Mouse (Mus musculus): ENCODE data around the gene Klhl33.
"Not testable (repeated sequence)": the region's sequence is repeated elsewhere in the genome, so short reads cannot be mapped to it uniquely, and the experiment has no call there.

The Klhl33 gene

DNA sequence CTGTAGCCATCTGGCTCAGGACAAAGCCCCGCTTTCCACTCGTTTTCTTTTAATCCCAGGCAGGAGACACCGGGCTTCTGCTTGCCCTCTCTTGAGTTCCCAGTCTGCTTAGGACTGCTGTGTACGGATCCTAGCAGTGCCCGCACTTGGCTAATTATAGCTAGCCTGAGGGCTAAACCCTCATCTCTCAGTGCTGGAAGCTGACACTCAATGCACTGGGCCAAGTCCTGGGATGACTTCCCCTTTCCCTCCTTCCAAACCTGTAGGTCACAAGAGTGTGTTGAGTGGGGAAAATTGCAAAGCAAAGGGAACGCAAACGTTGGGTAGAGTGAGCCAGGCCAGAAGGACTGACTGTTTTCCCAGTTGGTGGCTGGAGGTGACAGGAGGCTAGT lies at the start of gene Klhl33:
Gene Klhl33, minus strand, starts transcription at position 134 of the 392 bp plus-strand sequence.
- DNase-seq (ENCODE audit: extremely low read depth, low read depth, low spot score): no peak

DNA sequence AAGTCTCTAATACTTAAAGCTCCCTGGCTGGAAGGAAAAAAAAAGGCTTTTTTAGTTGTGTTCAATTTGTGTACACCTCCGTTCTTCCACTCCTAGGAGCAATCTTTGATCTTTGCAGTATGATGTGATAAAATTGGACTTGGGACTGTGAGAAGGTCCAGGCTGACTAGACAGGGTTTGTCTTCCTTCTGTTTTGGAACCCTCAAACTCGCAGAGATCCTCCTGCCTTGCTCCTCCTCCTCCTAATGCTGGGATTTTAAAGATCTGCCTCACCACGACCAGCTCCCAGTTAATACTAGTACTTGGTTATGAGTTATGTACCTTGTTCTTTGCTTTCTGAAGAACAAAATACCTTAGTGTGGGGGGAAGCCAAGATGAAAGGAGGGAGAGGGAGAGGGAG lies 48.2 kb upstream of the Klhl33 start:
- not testable (repeated sequence) for DNase-seq (ENCODE audit: extremely low read depth, low read depth, low spot score)

DNA sequence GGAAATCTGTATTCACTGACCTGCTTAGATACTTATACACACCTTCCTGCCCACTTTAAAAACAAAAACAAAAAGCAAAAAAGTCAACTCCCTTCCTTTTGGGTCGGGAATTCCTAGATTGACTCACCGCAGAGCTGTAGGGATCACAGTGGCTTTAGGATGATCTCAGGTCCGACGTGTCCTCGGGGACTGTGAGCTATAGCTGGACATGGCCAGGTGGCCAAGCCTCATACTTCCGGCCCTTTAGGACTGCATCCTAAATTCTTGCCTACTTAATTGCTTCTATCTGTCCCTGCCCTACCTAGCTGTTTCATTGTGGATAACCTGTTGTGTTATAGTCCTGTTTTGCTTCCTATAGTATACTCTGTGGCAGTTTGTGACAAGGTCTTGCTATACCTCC lies 47.8 kb upstream of the Klhl33 start:
- not testable (repeated sequence) for DNase-seq (ENCODE audit: extremely low read depth, low read depth, low spot score)

DNA sequence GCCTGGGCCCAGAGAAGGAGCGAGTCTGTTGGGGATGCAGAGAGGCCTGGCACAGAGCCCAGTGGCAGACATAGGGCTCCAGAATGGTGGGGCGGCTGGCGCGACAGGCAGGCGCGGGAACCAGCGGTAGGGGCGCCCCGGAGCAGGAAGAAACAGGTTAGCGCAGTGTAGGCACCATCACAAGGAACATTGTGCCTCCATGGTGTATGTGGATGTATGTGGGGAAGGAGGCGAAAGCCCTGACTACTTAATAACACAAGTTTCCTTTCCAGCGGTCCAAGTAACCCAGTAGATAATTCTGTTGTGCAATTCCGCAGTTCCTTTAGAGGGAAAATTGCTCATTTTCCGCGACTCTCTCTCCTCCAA lies 47.3 kb upstream of the Klhl33 start:
- DNase-seq (ENCODE audit: extremely low read depth, low read depth, low spot score): not testable (repeated sequence)

DNA sequence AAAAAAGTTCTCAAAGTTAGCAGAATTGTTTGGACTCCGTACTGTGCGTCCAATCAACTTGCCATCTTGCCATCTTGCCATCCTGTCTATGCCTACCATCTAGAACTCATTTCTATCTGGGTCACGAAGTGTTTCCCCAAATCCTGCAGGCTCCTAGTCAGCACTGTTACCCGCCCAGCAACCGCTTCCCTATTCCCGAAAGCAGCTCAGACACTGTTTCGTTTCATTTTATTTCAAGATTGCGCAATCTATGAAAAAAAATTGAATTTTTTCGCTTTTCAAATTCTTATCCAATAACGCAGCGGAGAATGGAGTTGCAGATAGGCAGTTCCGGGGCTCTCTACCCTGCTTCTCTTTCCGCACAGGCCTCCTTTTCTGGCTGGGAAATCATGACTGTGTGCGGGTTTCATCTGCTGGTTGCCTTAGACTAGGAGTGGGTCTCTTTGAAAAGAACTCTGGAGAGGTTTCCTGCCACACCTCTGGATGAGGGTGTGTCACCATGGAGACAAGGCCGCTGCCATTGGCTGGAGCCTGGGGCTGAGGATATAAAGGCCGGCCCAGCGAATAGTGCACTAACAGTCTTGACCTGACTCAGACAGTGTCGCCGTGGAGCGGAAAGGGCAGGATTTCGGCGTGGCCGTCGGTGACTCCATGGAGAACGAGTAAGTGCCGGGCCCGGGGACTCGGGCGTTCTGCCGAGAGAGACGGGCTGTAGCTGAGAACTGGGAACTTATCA lies 46.8 kb upstream of the Klhl33 start, which contains the start of gene Gm49342:
Gene Gm49342, plus strand, starts transcription at position 586 of the 736 bp plus-strand sequence.
- no peak for DNase-seq (ENCODE audit: extremely low read depth, low read depth, low spot score)

DNA sequence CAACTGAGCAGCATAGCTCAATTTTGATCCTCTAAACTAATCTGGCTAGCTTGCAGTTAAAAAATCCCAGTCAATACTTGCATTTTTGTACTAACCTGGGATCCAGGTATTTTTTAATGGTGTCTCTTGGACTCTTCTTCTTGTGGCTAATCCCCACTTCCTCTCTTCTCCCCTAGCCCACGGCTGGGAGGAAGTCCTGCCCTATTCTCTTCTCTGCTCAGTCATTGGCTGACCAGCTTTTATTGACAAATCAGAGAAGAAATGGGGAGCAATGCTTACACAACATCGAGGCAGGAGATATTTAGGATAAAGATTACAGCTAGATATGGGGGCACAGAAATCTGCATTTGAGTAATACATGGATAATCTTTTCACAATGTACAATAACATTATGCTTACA lies 41.6 kb upstream of the Klhl33 start:
- no peak for DNase-seq (ENCODE audit: extremely low read depth, low read depth, low spot score)

- DNase-seq (ENCODE audit: extremely low read depth, low read depth, low spot score): no peak
Observed at GRCm38 (mm10) chr14:50938119-50938908, 41.0 kb upstream of the Klhl33 start.

GRCm38 (mm10) chr14:50936649-50937048 lies 39.3 kb upstream of the Klhl33 start:
- DNase-seq (ENCODE audit: extremely low read depth, low read depth, low spot score): no peak

- DNase-seq (ENCODE audit: extremely low read depth, low read depth, low spot score): no peak
Observed at GRCm38 (mm10) chr14:50931493-50932020, 34.2 kb upstream of the Klhl33 start.

DNA sequence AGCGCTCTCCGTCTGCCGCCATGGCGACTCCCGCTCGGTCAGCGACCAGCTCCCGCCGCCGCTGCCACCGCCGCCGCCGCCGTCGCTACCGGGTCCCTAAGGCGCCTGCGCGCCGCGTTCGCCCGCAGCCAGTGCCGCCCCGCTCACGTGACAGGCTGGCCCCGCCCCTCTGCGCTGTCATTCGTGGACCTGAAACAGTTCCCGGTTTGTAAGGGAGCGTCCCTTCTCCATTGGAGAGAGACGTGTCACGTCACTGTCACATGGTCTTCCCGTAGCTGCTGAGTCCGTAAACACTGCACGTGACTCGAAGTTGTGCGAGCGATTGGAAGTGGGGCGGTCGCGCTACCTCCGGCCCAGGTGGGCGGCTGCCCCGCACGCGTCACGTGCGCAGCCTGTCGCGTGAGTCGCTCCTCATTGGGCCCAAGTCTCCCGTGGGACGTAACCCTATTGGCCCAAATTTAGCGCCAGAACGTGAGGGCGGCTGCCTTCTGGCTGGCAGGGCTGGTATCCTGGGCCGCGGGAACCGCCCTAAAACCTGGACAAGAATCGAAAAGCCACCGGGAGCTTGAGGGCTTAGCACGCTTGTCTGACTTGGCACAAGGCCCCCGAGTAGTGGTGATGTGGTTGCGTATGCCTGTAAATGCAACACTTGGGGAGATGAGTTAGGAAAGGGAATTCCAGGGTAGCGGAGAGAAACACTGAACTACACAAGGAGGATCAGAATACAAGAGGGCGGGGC lies 33.6 kb upstream of the Klhl33 start, which contains the start of the genes Pip4p1 and Pnp:
Gene Pip4p1, minus strand, starts transcription at position 103 of the 739 bp plus-strand sequence.
Gene Pnp, plus strand, starts transcription at position 329 of the 739 bp plus-strand sequence.
- DNase-seq (ENCODE audit: extremely low read depth, low read depth, low spot score): peak; percentile 98

GRCm38 (mm10) chr14:50930377-50930753 lies 33.1 kb upstream of the Klhl33 start:
- DNase-seq (ENCODE audit: extremely low read depth, low read depth, low spot score): no peak

- no peak for DNase-seq (ENCODE audit: extremely low read depth, low read depth, low spot score)
Observed at GRCm38 (mm10) chr14:50929951-50930350, 32.6 kb upstream of the Klhl33 start.

GRCm38 (mm10) chr14:50927366-50927765 lies 30.1 kb upstream of the Klhl33 start:
- no peak for DNase-seq (ENCODE audit: extremely low read depth, low read depth, low spot score)

- no peak for DNase-seq (ENCODE audit: extremely low read depth, low read depth, low spot score)
Observed at GRCm38 (mm10) chr14:50925111-50925920, 28.0 kb upstream of the Klhl33 start.

DNA sequence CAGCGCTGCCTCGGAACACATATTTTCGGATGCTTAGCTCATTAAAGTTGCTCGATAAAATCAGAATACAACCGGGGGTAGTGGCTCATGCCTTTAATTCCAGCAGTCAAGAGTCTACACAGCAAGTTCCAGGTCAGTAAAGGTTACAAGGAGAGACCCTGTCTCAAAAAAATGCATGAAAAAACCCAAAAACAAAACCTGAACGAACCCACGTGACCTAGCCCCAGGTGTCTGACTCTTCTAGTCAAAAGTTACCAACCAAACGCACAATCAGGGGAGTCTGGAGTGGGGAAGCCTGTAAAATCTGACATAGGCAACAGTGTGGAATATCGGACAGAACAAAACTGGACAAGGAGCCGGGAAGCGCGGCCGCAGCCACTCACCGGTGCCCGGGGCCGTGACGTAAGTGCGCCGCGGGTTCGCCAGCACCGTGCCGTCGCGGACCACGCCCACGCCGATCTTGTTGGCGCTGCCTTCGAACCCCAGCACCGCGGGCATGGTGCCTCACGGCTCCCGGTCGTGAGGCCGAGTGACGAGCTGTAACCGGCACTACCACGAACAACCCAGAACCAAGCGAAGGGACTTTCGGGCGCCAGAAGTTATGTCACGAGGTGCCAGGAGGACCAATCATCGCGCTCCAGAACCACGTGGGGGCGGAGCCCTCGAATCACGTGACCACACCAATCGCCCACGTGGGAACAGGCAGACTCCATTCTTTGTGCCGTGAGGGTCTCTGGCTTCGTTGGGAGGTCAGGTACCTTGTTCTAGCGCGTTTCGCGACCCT lies 27.2 kb upstream of the Klhl33 start, which contains the start of the genes Osgep and Apex1:
Gene Osgep, minus strand, starts transcription at position 613 of the 784 bp plus-strand sequence.
Gene Apex1, plus strand, starts transcription at position 688 of the 784 bp plus-strand sequence.
- peak; percentile 78 for DNase-seq (ENCODE audit: extremely low read depth, low read depth, low spot score)

GRCm38 (mm10) chr14:50923437-50923836 lies 26.1 kb upstream of the Klhl33 start:
- not testable (repeated sequence) for DNase-seq (ENCODE audit: extremely low read depth, low read depth, low spot score)

GRCm38 (mm10) chr14:50911356-50911755 lies 14.0 kb upstream of the Klhl33 start:
- no peak for DNase-seq (ENCODE audit: extremely low read depth, low read depth, low spot score)

GRCm38 (mm10) chr14:50908126-50908525 lies 10.8 kb upstream of the Klhl33 start:
- DNase-seq (ENCODE audit: extremely low read depth, low read depth, low spot score): no peak

DNA sequence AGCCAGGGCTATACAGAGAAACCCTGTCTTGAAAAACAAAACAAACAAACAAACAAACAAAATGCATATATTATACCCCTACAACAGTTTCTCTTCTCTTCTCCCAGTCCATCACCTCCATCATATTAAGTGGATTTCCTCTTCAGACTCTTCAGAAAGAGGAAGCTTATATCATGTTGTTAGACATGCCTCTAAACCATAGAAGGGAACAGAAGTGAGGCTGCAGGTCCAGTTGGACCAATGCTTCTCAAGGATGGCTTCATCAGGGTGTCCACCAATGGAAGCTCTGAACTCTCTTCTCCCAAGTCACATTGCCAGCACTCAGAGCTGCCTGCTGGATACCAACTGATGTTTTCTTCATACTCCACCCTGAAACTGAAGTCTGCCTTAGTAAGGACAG lies 8.0 kb upstream of the Klhl33 start:
- not testable (repeated sequence) for DNase-seq (ENCODE audit: extremely low read depth, low read depth, low spot score)
